Mouse (Mus musculus) liver, embryonic 14.5 days (tissue): ENCODE measurements around the gene Trmt1.

Experiments used
- CTCF ChIP-seq: IDR thresholded peaks from 2 replicates; pipeline ENCODE4 v1.5.1; 2016; ENCODE audit warnings: antibody characterized with exemption, low read depth, control low read depth
- EP300 ChIP-seq: IDR thresholded peaks from 2 replicates; pipeline ENCODE4 v1.6.1; 2016; ENCODE audit warnings: antibody characterized with exemption, low read depth

GRCm38 (mm10) chr8:84709931-84710330 lies 23.8 kb downstream of the Trmt1 start:
- TF ChIP-seq EP300, result no peak
- no peak for TF ChIP-seq CTCF
